Mouse (Mus musculus) retina, adult 2 months (tissue): ENCODE measurements around the gene Snx9.

Experiments used
- DNase-seq: peaks from one replicate; pipeline ENCODE4 v3.0.0-alpha.2; 2012; ENCODE audit warnings: low read depth, low spot score

Gene Snx9

GRCm38 (mm10) chr17:5963766-5964165 lies 122.6 kb downstream of the Snx9 start:
- DNase-seq = no peak

- DNase-seq = no peak
Observed at GRCm38 (mm10) chr17:5965084-5965781, 124.1 kb downstream of the Snx9 start.

- peak; percentile 29 for DNase-seq
Observed at GRCm38 (mm10) chr17:5966706-5967105, 125.6 kb downstream of the Snx9 start.

- DNase-seq = no peak
Observed at GRCm38 (mm10) chr17:5968562-5968961, 127.4 kb downstream of the Snx9 start.

GRCm38 (mm10) chr17:5969246-5969645 lies 128.1 kb downstream of the Snx9 start:
- no peak for DNase-seq

- no peak for DNase-seq
Observed at GRCm38 (mm10) chr17:5970298-5970821, 129.2 kb downstream of the Snx9 start.

- DNase-seq = no peak
Observed at GRCm38 (mm10) chr17:5973536-5973935, 132.4 kb downstream of the Snx9 start.

GRCm38 (mm10) chr17:5975099-5975977 lies 134.2 kb downstream of the Snx9 start:
- no peak for DNase-seq

GRCm38 (mm10) chr17:5976221-5977055 lies 135.3 kb downstream of the Snx9 start:
- no peak for DNase-seq

- DNase-seq = no peak
Observed at GRCm38 (mm10) chr17:5977056-5977920, 136.2 kb downstream of the Snx9 start.

- DNase-seq = no peak
Observed at GRCm38 (mm10) chr17:5977921-5978504, 136.9 kb downstream of the Snx9 start.

- DNase-seq = no peak
Observed at GRCm38 (mm10) chr17:5978505-5979077, 137.5 kb downstream of the Snx9 start.

GRCm38 (mm10) chr17:5980860-5981259 lies 139.7 kb downstream of the Snx9 start:
- no peak for DNase-seq
